Mouse (Mus musculus) intestine, postnatal 0 days (tissue): ENCODE data around the gene Slc10a6. TPM values are rescaled to one million over a fixed set of nuclear protein-coding genes. Genes with fewer than 3 reads are reported as not detected.

Experiments
- ATAC-seq: fragments of 200-750 bp; cut with Nextera tagmentation; 2 replicates; pipeline ENCODE4 v1.8.0; 2017; ENCODE audit warnings: mild to moderate bottlenecking, moderate TSS enrichment, moderate library complexity
- H3K27ac ChIP-seq: fragments of 300-500 bp; sonication (generic); 2 replicates; pipeline ENCODE4 v1.5.1; 2014; ENCODE audit warnings: mild to moderate bottlenecking, low read depth, low read length, moderate library complexity
- H3K27me3 ChIP-seq: fragments of 300-500 bp; sonication (generic); replicated peaks from 2 replicates; pipeline ENCODE4 v1.6.1; 2014; ENCODE audit warnings: low read length, mixed read lengths; ENCODE audit not compliant: control insufficient read depth, insufficient read depth
- H3K36me3 ChIP-seq: fragments of 300-500 bp; sonication (generic); 2 replicates; pipeline ENCODE4 v1.6.1; 2014; ENCODE audit warnings: mild to moderate bottlenecking, moderate library complexity; ENCODE audit not compliant: control insufficient read depth, insufficient read depth
- H3K4me1 ChIP-seq: fragments of 300-500 bp; sonication (generic); replicated peaks from 2 replicates; pipeline ENCODE4 v1.6.1; 2014; ENCODE audit warnings: antibody characterized with exemption, low read length, mixed read lengths; ENCODE audit not compliant: control insufficient read depth, insufficient read depth
- H3K4me2 ChIP-seq: fragments of 300-500 bp; sonication (generic); replicated peaks from 2 replicates; pipeline ENCODE4 v1.6.1; 2014; ENCODE audit warnings: low read depth, mild to moderate bottlenecking, moderate library complexity
- H3K4me3 ChIP-seq: fragments of 300-500 bp; sonication (generic); 2 replicates; pipeline ENCODE4 v1.5.1; 2014; ENCODE audit warnings: low read depth, low read length
- H3K9ac ChIP-seq: fragments of 300-500 bp; sonication (generic); 2 replicates; pipeline ENCODE4 v1.6.1; 2014; ENCODE audit warnings: mild to moderate bottlenecking, low read depth, low read length
- H3K9me3 ChIP-seq: fragments of 300-500 bp; sonication (generic); 2 replicates; pipeline ENCODE4 v1.6.1; 2016; ENCODE audit warnings: mixed run types; ENCODE audit not compliant: control insufficient read depth
- CTCF ChIP-seq: sonication (generic); IDR thresholded peaks from 2 replicates; pipeline ENCODE4 v1.5.1; 2016; ENCODE audit warnings: low read depth, mild to moderate bottlenecking, control low read depth, antibody characterized with exemption, moderate library complexity
- WGBS: fragments of 180-500 bp; shearing (Covaris S2); extraction: QIAGEN DNeasy Blood & Tissue Kit; methylation state at CpG from one replicate; pipeline ENCODE4 v1.1.7; 2014; 5-methylcytosine and 5-hydroxymethylcytosine counted together
- polyA plus RNA-seq: library from polyadenylated mRNA; unstranded; fragments of >200 nt; fragmentation: Nextera tagmentation; extraction: Ambion mirVana; gene quantifications from 2 replicates; pipeline ENCODE4 v1.2.1, GENCODE M21; 2015

Slc10a6 gene
- polyA plus RNA-seq, 1 experiment from 2014 or later = 0.56 TPM

- Histone ChIP-seq H3K4me2 (no peak overlapping the region), H3K27me3 (no peaks in the 10 kb centered on the region), H3K4me3 (no peak overlapping the region), H3K27ac (no peak overlapping the region), H3K9me3 (no peaks in the 10 kb centered on the region), H3K9ac (no peak overlapping the region), H3K36me3 (no peaks in the 10 kb centered on the region), H3K4me1 (no peaks in the 10 kb centered on the region)
- no peak for TF ChIP-seq CTCF
- ATAC-seq = no peak
- 79% methylated on average over 5 of the region's 5 CpGs for WGBS
Measured at GRCm38 (mm10) chr5:103624831-103625230, 4.4 kb downstream of the Slc10a6 start.

- WGBS = 83% methylated on average over 5 of the region's 5 CpGs
- no peak for ATAC-seq
- H3K27me3 ChIP-seq = no peaks in the 10 kb centered on the region
- H3K9me3 ChIP-seq = no peaks in the 10 kb centered on the region
- H3K4me1 ChIP-seq = no peaks in the 10 kb centered on the region
- no peak overlapping the region for H3K9ac ChIP-seq
- no peaks in the 10 kb centered on the region for H3K36me3 ChIP-seq
- H3K4me3 ChIP-seq = no peak overlapping the region
- no peak for TF ChIP-seq CTCF
- no peak overlapping the region for H3K27ac ChIP-seq
- H3K4me2 ChIP-seq = no peak overlapping the region
Measured at GRCm38 (mm10) chr5:103622321-103622720, 6.9 kb downstream of the Slc10a6 start.

GRCm38 (mm10) chr5:103620301-103620973 is 8.8 kb downstream of the Slc10a6 start:
- no peak overlapping the region for H3K9ac ChIP-seq
- no peaks in the 10 kb centered on the region for H3K36me3 ChIP-seq
- no peak overlapping the region for H3K27ac ChIP-seq
- no peak for TF ChIP-seq CTCF
- WGBS = 57% methylated on average over 12 of the region's 12 CpGs
- H3K9me3 ChIP-seq = no peaks in the 10 kb centered on the region
- no peaks in the 10 kb centered on the region for H3K4me1 ChIP-seq
- H3K4me3 ChIP-seq = no peak overlapping the region
- 0 out of 2 replicates have a peak, but pooled peaks have one; percentile 33 for ATAC-seq
- no peaks in the 10 kb centered on the region for H3K27me3 ChIP-seq
- no peak overlapping the region for H3K4me2 ChIP-seq

- Histone ChIP-seq H3K27ac (no peak overlapping the region), H3K4me3 (no peak overlapping the region), H3K9me3 (no peaks in the 10 kb centered on the region), H3K4me2 (no peak overlapping the region), H3K36me3 (no peaks in the 10 kb centered on the region), H3K4me1 (no peaks in the 10 kb centered on the region), H3K9ac (no peak overlapping the region), H3K27me3 (no peaks in the 10 kb centered on the region)
- 78% methylated on average over 9 of the region's 9 CpGs for WGBS
- ATAC-seq = no peak
- TF ChIP-seq CTCF = no peak
Measured at GRCm38 (mm10) chr5:103617191-103617590, 12.0 kb downstream of the Slc10a6 start.

GRCm38 (mm10) chr5:103614356-103614755 is 14.8 kb downstream of the Slc10a6 start:
- TF ChIP-seq CTCF = no peak
- Histone ChIP-seq H3K4me3 (no peak overlapping the region), H3K4me2 (no peak overlapping the region), H3K36me3 (no peaks in the 10 kb centered on the region), H3K4me1 (no peaks in the 10 kb centered on the region), H3K9me3 (no peaks in the 10 kb centered on the region), H3K27me3 (no peaks in the 10 kb centered on the region), H3K27ac (no peak overlapping the region), H3K9ac (no peak overlapping the region)
- ATAC-seq = no peak
- 81% methylated on average over 7 of the region's 7 CpGs for WGBS

GRCm38 (mm10) chr5:103612316-103612715 is 16.9 kb downstream of the Slc10a6 start:
- no peaks in the 10 kb centered on the region for H3K36me3 ChIP-seq
- no peak overlapping the region for H3K4me3 ChIP-seq
- H3K4me1 ChIP-seq = no peaks in the 10 kb centered on the region
- 86% methylated on average over 7 of the region's 7 CpGs for WGBS
- ATAC-seq = no peak
- TF ChIP-seq CTCF = peak; percentile 37
- no peak overlapping the region for H3K27ac ChIP-seq
- H3K9ac ChIP-seq = no peak overlapping the region
- no peak overlapping the region for H3K4me2 ChIP-seq
- H3K27me3 ChIP-seq = no peaks in the 10 kb centered on the region
- no peaks in the 10 kb centered on the region for H3K9me3 ChIP-seq
